Mouse (Mus musculus) megakaryocyte, embryonic 14.5 days (primary cell): ENCODE measurements around the gene Usp49. TPM values are rescaled to one million over a fixed set of nuclear protein-coding genes. Genes with fewer than 3 reads are reported as not detected.
A peak's percentile ranks its signal among the peaks of the same experiment; 100 is the strongest.

ENCODE experiments used
- H3K27me3 ChIP-seq: replicated peaks from 2 replicates; pipeline ENCODE3; 2012; ENCODE audit warnings: inconsistent platforms
- H3K36me3 ChIP-seq: replicated peaks from 2 replicates; pipeline ENCODE3; 2012; ENCODE audit warnings: low read length, inconsistent platforms, mixed read lengths
- H3K4me1 ChIP-seq: 2 replicates; pipeline ENCODE4 v1.6.1; 2012; ENCODE audit warnings: inconsistent platforms
- H3K4me3 ChIP-seq: replicated peaks from 2 replicates; pipeline ENCODE3; 2012; ENCODE audit warnings: moderate library complexity, mild to moderate bottlenecking, inconsistent platforms
- H3K9me3 ChIP-seq: 2 replicates; pipeline ENCODE4 v1.6.1; 2012; ENCODE audit warnings: inconsistent platforms
- FLI1 ChIP-seq: IDR thresholded peaks from 2 replicates; pipeline ENCODE4 v1.6.1; 2012; ENCODE audit warnings: low read length, inconsistent platforms, mixed read lengths
- GATA1 ChIP-seq: IDR thresholded peaks from 3 replicates; pipeline ENCODE4 v1.6.1; 2012; ENCODE audit warnings: mixed read lengths, low read length, inconsistent platforms, borderline replicate concordance
- polyA plus RNA-seq: library from polyadenylated mRNA; stranded (reverse); fragments of >175 nt; gene quantifications from 2 replicates; pipeline ENCODE4 v1.2.3, GENCODE M21; 2012; ENCODE audit warnings: low replicate concordance; ENCODE audit not compliant: insufficient read depth

Gene Usp49
- polyA plus RNA-seq, 1 experiment, result 1.2 TPM

DNA sequence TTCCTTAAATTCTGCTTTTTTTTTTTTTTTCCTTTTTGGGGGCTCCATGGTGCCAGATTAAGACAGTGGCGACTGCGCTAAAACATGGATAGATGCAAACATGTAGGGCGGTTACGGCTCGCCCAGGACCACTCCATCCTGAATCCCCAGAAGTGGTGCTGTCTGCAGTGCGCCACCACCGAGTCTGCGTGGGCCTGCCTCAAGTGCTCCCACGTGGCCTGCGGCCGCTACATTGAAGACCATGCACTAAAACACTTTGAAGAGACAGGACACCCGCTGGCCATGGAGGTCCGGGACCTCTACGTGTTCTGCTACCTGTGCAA, 41.5 kb downstream of the Usp49 start:
- peaks cover 13% of the 10 kb centered on the region for H3K36me3 ChIP-seq
- peaks cover 20% of the 10 kb centered on the region for H3K27me3 ChIP-seq
- H3K9me3 ChIP-seq, result no peaks in the 10 kb centered on the region
- no peak for TF ChIP-seq FLI1
- H3K4me1 ChIP-seq, result peaks cover 30% of the 10 kb centered on the region
- peak overlapping the region; percentile 88 for H3K4me3 ChIP-seq

DNA sequence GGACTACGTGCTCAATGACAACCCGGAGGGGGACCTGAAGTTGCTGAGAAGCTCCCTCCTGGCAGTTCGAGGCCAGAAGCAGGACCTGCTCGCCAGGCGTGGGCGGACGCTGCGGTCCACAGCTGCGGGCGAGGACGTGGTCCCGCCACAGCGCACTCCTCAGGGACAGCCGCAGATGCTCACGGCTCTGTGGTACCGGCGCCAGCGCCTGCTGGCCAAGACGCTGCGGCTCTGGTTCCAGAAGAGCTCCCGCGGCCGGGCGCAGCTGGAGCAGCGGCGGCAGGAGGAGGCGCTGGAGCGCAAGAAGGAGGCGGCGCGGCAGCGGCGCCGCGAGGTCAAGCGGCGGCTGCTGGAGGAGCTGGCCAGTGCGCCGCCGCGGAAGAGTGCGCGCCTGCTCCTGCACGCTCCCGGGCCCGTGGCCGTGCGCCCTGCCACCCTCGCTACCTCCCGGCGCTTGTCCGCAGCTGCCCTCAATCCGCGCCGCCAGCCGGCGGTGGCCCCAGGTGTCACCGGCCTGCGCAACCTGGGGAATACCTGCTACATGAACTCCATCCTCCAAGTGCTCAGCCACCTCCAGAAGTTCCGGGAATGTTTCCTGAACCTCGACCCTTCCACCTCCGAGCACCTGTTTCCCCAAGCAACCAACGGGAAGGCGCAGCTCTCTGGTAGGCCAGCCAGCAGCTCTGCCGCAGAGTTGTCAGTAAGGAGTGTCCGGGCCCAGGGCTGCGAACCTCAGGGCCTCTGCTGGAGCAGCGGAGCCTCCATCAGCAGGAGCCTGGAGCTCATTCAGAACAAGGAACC, 42.0 kb downstream of the Usp49 start:
- Histone ChIP-seq H3K27me3 (peaks cover 20% of the 10 kb centered on the region), H3K9me3 (no peaks in the 10 kb centered on the region), H3K4me3 (peak overlapping the region; percentile 88), H3K4me1 (peaks cover 30% of the 10 kb centered on the region), H3K36me3 (peaks cover 13% of the 10 kb centered on the region)
- TF ChIP-seq GATA1 (no peak), FLI1 (no peak)

GRCm38 (mm10) chr17:47676581-47676980, 46.1 kb downstream of the Usp49 start:
- H3K4me1 ChIP-seq, result peaks cover 26% of the 10 kb centered on the region
- H3K36me3 ChIP-seq, result peaks cover 41% of the 10 kb centered on the region
- no peak overlapping the region for H3K4me3 ChIP-seq
- TF ChIP-seq GATA1, result no peak
- TF ChIP-seq FLI1, result no peak
- peaks cover 12% of the 10 kb centered on the region for H3K27me3 ChIP-seq
- no peaks in the 10 kb centered on the region for H3K9me3 ChIP-seq

- Histone ChIP-seq H3K36me3 (peaks cover 47% of the 10 kb centered on the region), H3K27me3 (no peaks in the 10 kb centered on the region), H3K4me1 (peaks cover 12% of the 10 kb centered on the region), H3K9me3 (no peaks in the 10 kb centered on the region), H3K4me3 (no peak overlapping the region)
- no peak for TF ChIP-seq GATA1
- no peak for TF ChIP-seq FLI1
Observed at GRCm38 (mm10) chr17:47678238-47678637, 47.7 kb downstream of the Usp49 start.

DNA sequence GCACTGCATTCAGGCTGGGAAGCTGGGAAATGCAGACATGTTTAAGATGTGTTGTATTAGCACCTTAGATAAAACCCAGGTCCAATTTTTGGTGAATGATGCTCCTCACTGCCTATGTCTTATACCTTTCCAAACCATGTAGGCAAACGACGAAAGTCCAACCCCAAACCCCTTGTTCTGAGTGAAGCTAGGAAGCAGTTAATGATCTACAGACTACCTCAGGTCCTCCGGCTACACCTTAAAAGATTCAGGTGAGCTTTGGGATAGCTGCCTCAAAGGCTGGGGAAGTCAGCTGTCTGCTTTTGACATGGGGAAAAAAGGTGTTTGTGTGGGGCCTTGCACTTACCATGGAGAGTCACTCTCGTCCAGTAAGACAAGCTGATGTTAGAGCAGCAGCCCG, 48.2 kb downstream of the Usp49 start:
- Histone ChIP-seq H3K4me1 (peaks cover 12% of the 10 kb centered on the region), H3K9me3 (no peaks in the 10 kb centered on the region), H3K36me3 (peaks cover 50% of the 10 kb centered on the region), H3K27me3 (no peaks in the 10 kb centered on the region), H3K4me3 (no peak overlapping the region)
- no peak for TF ChIP-seq GATA1
- TF ChIP-seq FLI1, result no peak

DNA sequence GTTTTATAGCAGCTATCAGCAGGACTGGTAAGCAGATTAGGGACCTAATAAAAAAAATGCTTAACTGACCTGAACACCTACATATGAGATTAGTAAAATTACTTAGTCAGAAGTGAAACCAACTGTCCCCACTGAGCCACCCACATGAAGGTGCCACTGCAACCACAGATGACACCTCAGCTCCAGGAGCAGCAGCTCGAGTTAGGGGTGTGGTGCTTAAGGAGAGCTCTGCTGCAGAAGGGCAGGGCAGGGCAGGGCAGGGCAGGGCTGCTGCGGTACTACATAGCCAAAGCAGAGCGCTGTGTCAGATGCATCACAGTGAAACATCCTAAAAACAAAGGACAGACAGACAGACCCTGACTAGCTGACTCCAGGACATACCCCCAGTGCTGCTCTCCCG, 52.3 kb downstream of the Usp49 start:
- TF ChIP-seq FLI1 (no peak), GATA1 (no peak)
- Histone ChIP-seq H3K4me3 (no peak overlapping the region), H3K9me3 (no peaks in the 10 kb centered on the region), H3K36me3 (peaks cover 78% of the 10 kb centered on the region), H3K4me1 (peaks cover 17% of the 10 kb centered on the region), H3K27me3 (no peaks in the 10 kb centered on the region)

DNA sequence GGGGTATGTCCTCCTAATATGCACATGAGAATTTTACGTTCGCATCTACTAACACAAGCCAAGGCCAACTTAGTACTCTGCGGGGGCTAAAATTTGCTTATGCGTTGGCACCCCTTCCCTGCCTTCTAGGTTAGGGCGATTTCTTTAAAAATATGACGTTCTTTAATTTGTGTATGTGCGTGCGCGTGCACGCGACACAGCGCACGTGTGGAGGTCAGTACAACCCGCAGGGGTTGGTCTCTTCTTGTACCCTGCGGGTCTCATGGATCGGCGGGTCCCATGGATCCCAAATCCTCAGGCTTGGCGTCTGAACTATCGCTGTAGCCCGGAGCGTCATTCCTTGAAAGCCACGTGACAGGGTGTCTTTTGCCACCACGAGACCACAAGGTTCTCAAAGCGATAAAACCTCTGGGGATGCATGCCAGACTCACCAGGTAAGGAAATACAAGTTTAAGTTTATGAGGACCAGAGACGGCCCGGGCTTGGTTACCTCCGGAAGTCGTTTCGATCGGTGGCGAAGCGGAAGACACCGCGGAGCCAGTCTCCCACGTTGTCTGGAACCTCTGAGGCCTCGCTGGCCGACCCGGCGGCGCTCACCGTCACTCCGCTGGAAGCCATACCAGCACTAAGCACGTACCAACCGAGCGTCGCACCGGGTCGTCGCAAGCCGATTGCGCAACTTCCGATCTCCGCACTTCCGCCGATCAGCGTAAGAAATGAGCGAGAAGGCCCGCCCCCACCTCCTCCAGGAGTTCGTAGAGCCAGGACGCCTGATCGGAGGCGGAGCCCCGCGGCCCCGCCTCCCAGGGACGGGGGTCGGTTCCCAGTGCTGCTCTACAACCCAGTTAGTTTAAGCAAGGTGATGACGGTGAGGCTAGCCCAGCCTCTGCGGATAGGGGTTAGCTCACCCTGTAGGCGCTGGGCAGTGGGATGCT, 57.2 kb downstream of the Usp49 start:
- H3K36me3 ChIP-seq, result peaks cover 38% of the 10 kb centered on the region
- TF ChIP-seq GATA1, result no peak
- no peak for TF ChIP-seq FLI1

GRCm38 (mm10) chr17:47688344-47688607, 57.8 kb downstream of the Usp49 start, which contains the start of gene Tomm6:
TSS of gene Tomm6 (minus strand) at chr17:47688386.
- no peaks in the 10 kb centered on the region for H3K9me3 ChIP-seq
- H3K36me3 ChIP-seq, result peaks cover 32% of the 10 kb centered on the region
- peak within 1 kb of the TSS; percentile 94 for H3K4me3 ChIP-seq
- peaks cover 43% of the 10 kb centered on the region for H3K27me3 ChIP-seq
- no peak for TF ChIP-seq GATA1
- TF ChIP-seq FLI1, result no peak
- H3K4me1 ChIP-seq, result peaks cover 33% of the 10 kb centered on the region

More for the DNA sequence above, 57.2 kb downstream of the Usp49 start:
- H3K27me3 ChIP-seq, result peaks cover 37% of the 10 kb centered on the region
- peak overlapping the region; percentile 94 for H3K4me3 ChIP-seq
- peaks cover 33% of the 10 kb centered on the region for H3K4me1 ChIP-seq
- no peaks in the 10 kb centered on the region for H3K9me3 ChIP-seq

GRCm38 (mm10) chr17:47688608-47689575, 58.4 kb downstream of the Usp49 start, which contains the start of gene Frs3:
TSS of gene Frs3 (plus strand) at chr17:47689030.
- Histone ChIP-seq H3K4me3 (peak within 1 kb of the TSS; percentile 94), H3K4me1 (peaks cover 38% of the 10 kb centered on the region), H3K36me3 (peaks cover 26% of the 10 kb centered on the region), H3K9me3 (no peaks in the 10 kb centered on the region), H3K27me3 (peaks cover 49% of the 10 kb centered on the region)
- no peak for TF ChIP-seq GATA1
- TF ChIP-seq FLI1, result no peak
